Comparison of ENCODE assay signal across 24 mouse cellular contexts in genomic region chr10:45339106-45339505, GRCm38 (mm10). TPM values are rescaled to one million over a fixed set of nuclear protein-coding genes. Genes with fewer than 3 reads are reported as not detected.
DNase-seq lines count a peak whose midpoint lies in the region; ATAC-seq and TF ChIP-seq lines count a peak whose summit lies in the region.
"Had no signal": no experiment of that assay in that cellular context is flagged by ENCODE, and none has a peak within 500 bp of the region (broad histone marks: within the 10 kb centered on the region; RNA-seq: fewer than 3 reads in every experiment).

No protein-coding gene starts in this region.

- 66% methylated on average over 7 of the region's 7 CpGs for WGBS in forebrain, embryonic 14.5 days
- WGBS in forebrain, embryonic 13.5 days, result 72% methylated on average over 7 of the region's 7 CpGs
- 65% methylated on average over 7 of the region's 7 CpGs for WGBS in heart, embryonic 12.5 days
- WGBS in heart, embryonic 15.5 days, result 47% methylated on average over 7 of the region's 7 CpGs
- WGBS in heart, embryonic 10.5 days, result 75% methylated on average over 7 of the region's 7 CpGs

- peaks cover 21% of the 10 kb centered on the region for H3K27me3 ChIP-seq in forebrain, embryonic 14.5 days (replicated peaks; ENCODE audit: control insufficient read depth, insufficient read depth, low read length)
- peaks cover 21% of the 10 kb centered on the region for H3K27me3 ChIP-seq in forebrain, embryonic 13.5 days
- no peaks in the 10 kb centered on the region for H3K27me3 ChIP-seq in heart, embryonic 12.5 days (replicated peaks)
- H3K27me3 ChIP-seq in heart, embryonic 15.5 days, result no peaks in the 10 kb centered on the region
- 0 out of 2 replicates have a peak, but pooled peaks cover 5% of the 10 kb centered on the region for H3K27me3 ChIP-seq in heart, embryonic 10.5 days (ENCODE audit: insufficient read depth, poor library complexity, severe bottlenecking)

- H3K4me2 ChIP-seq in forebrain, embryonic 14.5 days (ENCODE audit: low read length), result no peak overlapping the region
- no peak overlapping the region for H3K4me2 ChIP-seq in forebrain, embryonic 13.5 days
- peak overlapping the region; percentile 40; the same call in 1 of the 2 replicates for H3K4me2 ChIP-seq in heart, embryonic 12.5 days
- H3K4me2 ChIP-seq in heart, embryonic 15.5 days, result peak overlapping the region; percentile 52
- H3K4me2 ChIP-seq: forebrain, embryonic 15.5 days; hindbrain, embryonic 14.5 days had no signal

- intact Hi-C loops in heart, postnatal 36 days (cut with DNase I), result loop anchor here (5.0 kb wide), 1 partner anchor 52 kb away; no protein-coding TSS in a partner anchor

- no peak overlapping the region for H3K4me3 ChIP-seq in forebrain, embryonic 14.5 days (ENCODE audit: low read depth, low read length)
- no peak overlapping the region for H3K4me3 ChIP-seq in forebrain, embryonic 13.5 days
- no peak overlapping the region for H3K4me3 ChIP-seq in heart, embryonic 12.5 days
- H3K4me3 ChIP-seq in heart, embryonic 15.5 days, result peak overlapping the region; percentile 32
- no peak overlapping the region for H3K4me3 ChIP-seq in heart, embryonic 10.5 days
- H3K4me3 ChIP-seq: forebrain, embryonic 10.5 days; forebrain, embryonic 15.5 days; gastrocnemius, adult 2 months had no signal

- no peak overlapping the region for H3K9ac ChIP-seq in forebrain, embryonic 14.5 days (ENCODE audit: low read length)
- no peak overlapping the region for H3K9ac ChIP-seq in forebrain, embryonic 13.5 days
- H3K9ac ChIP-seq in heart, embryonic 12.5 days, result no peak overlapping the region
- H3K9ac ChIP-seq in heart, embryonic 15.5 days, result peak overlapping the region; percentile 28
- H3K9ac ChIP-seq: forebrain, embryonic 15.5 days; hindbrain, embryonic 14.5 days had no signal

- H3K4me1 ChIP-seq in forebrain, embryonic 14.5 days (ENCODE audit: control insufficient read depth, insufficient read depth, low read length), result peaks cover 4% of the 10 kb centered on the region; the same call in 1 of the 2 replicates
- H3K4me1 ChIP-seq in forebrain, embryonic 13.5 days, result 0 out of 2 replicates have a peak, but pooled peaks cover 3% of the 10 kb centered on the region
- H3K4me1 ChIP-seq in heart, embryonic 12.5 days (replicated peaks), result peaks cover 20% of the 10 kb centered on the region
- peaks cover 12% of the 10 kb centered on the region; the same call in 1 of the 2 replicates for H3K4me1 ChIP-seq in heart, embryonic 15.5 days (replicated peaks)
- H3K4me1 ChIP-seq in heart, embryonic 10.5 days, result peaks cover 6% of the 10 kb centered on the region; the same call in 1 of the 2 replicates

- DNase-seq in forebrain, embryonic 14.5 days (ENCODE audit: low spot score), result peak; percentile 61
- DNase-seq in heart, postnatal 36 days, result no peak
- no peak for DNase-seq in heart, embryonic 10.5 days (ENCODE audit: low spot score)
- DNase-seq in brain, embryonic 14.5 days (ENCODE audit: low read depth), result peak; percentile 75
- DNase-seq: adrenal gland, adult 8-10 months; adrenal gland, postnatal 25 days; cerebellum, adult 18-20 months; cerebellum, adult 9-10 months; cerebellum, postnatal 14 days; gastrocnemius, adult 2 months; gastrocnemius, postnatal 14 days; heart, postnatal 4 days; kidney, adult 18-20 months; kidney, adult 9 months had no signal

- no peaks in the 10 kb centered on the region for H3K36me3 ChIP-seq in forebrain, embryonic 14.5 days (ENCODE audit: control insufficient read depth, insufficient read depth, low read length)
- no peaks in the 10 kb centered on the region for H3K36me3 ChIP-seq in forebrain, embryonic 13.5 days (ENCODE audit: poor library complexity, severe bottlenecking)
- peaks cover 44% of the 10 kb centered on the region for H3K36me3 ChIP-seq in heart, embryonic 12.5 days
- peaks cover 19% of the 10 kb centered on the region for H3K36me3 ChIP-seq in heart, embryonic 15.5 days
- H3K36me3 ChIP-seq in heart, embryonic 10.5 days, result peaks cover 43% of the 10 kb centered on the region
- H3K36me3 ChIP-seq: forebrain, embryonic 10.5 days; forebrain, embryonic 15.5 days had no signal

- H3K9me3 ChIP-seq in forebrain, embryonic 14.5 days (replicated peaks; ENCODE audit: control insufficient read depth, low read length), result no peaks in the 10 kb centered on the region
- H3K9me3 ChIP-seq in forebrain, embryonic 13.5 days (replicated peaks), result no peaks in the 10 kb centered on the region
- H3K9me3 ChIP-seq in heart, embryonic 12.5 days (replicated peaks), result peaks cover 3% of the 10 kb centered on the region; the same call in 1 of the 2 replicates
- H3K9me3 ChIP-seq in heart, embryonic 15.5 days (replicated peaks), result no peaks in the 10 kb centered on the region
- peaks cover 2% of the 10 kb centered on the region; the same call in 1 of the 2 replicates for H3K9me3 ChIP-seq in heart, embryonic 10.5 days
- H3K9me3 ChIP-seq: forebrain, embryonic 10.5 days; forebrain, embryonic 15.5 days had no signal

- no peak overlapping the region for H3K27ac ChIP-seq in forebrain, embryonic 14.5 days (ENCODE audit: low read depth, low read length)
- H3K27ac ChIP-seq in forebrain, embryonic 13.5 days, result no peak overlapping the region; the same call in 1 of the 2 replicates
- peak overlapping the region; percentile 5; the same call in 1 of the 2 replicates for H3K27ac ChIP-seq in heart, embryonic 12.5 days (ENCODE audit: poor library complexity, severe bottlenecking)
- H3K27ac ChIP-seq in heart, embryonic 15.5 days, result peak overlapping the region; percentile 54
- H3K27ac ChIP-seq in heart, embryonic 10.5 days, result no peak overlapping the region
- H3K27ac ChIP-seq: forebrain, embryonic 10.5 days; forebrain, embryonic 15.5 days; hindbrain, embryonic 14.5 days; hindbrain, postnatal 0 days had no signal

- peak; percentile 24; the same call in 1 of the 2 replicates for ATAC-seq in forebrain, embryonic 14.5 days
- no peak for ATAC-seq in forebrain, embryonic 13.5 days
- no peak for ATAC-seq in heart, embryonic 12.5 days (ENCODE audit: insufficient number of reproducible peaks, low FRiP score)
- ATAC-seq in heart, embryonic 15.5 days (replicated peaks; ENCODE audit: insufficient number of reproducible peaks, insufficient read depth, low FRiP score, low read depth), result no peak
- ATAC-seq: activated CD4-positive, CD25-positive, alpha-beta regulatory T cell, adult 4 months; forebrain, embryonic 15.5 days; hindbrain, postnatal 0 days; inflammation-experienced regulatory T-cells, adult 6 months; intestine, embryonic 16.5 days had no signal

- TF ChIP-seq CTCF in brain, embryonic 14.5 days (IDR thresholded peaks at IDR 0.05; ENCODE audit: borderline replicate concordance, extremely low read depth, insufficient read depth, insufficient read length), result no peak

- TF ChIP-seq POLR2A in brain, embryonic 14.5 days (IDR thresholded peaks at IDR 0.05; ENCODE audit: borderline replicate concordance, extremely low read depth, insufficient read depth, insufficient read length, poor library complexity, severe bottlenecking), result no peak

RNA-seq across cellular contexts. Expression of gene Bves, which starts 3.5 kb away (rescaled TPM):
- polyA plus RNA-seq in forebrain, embryonic 14.5 days (2014; fragmentation: Nextera tagmentation; extraction: Ambion mirVana), result 0.44 and 0.88 TPM in 2 replicates
- 0.75 and 1.3 TPM in 2 replicates for polyA plus RNA-seq in forebrain, embryonic 13.5 days (2015; fragmentation: Nextera tagmentation; extraction: Ambion mirVana)
- 65.6 and 66.4 TPM in 2 replicates for polyA plus RNA-seq in heart, embryonic 12.5 days (2016; fragmentation: Nextera tagmentation; extraction: Ambion mirVana)
- 10 to 100 TPM; 34.9 to 35.6 TPM for total RNA-seq in heart, postnatal 36 days (2021)
- 93.9 and 117 TPM in 2 replicates for polyA plus RNA-seq in heart, embryonic 15.5 days (2015; fragmentation: Nextera tagmentation; extraction: Ambion mirVana)
- polyA plus RNA-seq in heart, embryonic 10.5 days (2016; fragmentation: Nextera tagmentation; extraction: Ambion mirVana), result 32.6 and 52.1 TPM in 2 replicates
- polyA plus RNA-seq in brain, embryonic 14.5 days (2012; rRNA removed), result 1.6 and 2.6 TPM in 2 replicates
- polyA plus RNA-seq: activated CD4-positive, CD25-positive, alpha-beta regulatory T cell, adult 4 months; inflammation-experienced regulatory T-cells, adult 6 months had no signal

Comparison
In these comparisons a context has a peak if more than half of its experiments do, and no peak if none do; other contexts are left out.
1. H3K27ac ChIP-seq: peak in heart, embryonic 12.5 days (single experiment) and heart, embryonic 15.5 days (single experiment); none in forebrain, embryonic 14.5 days (single experiment), forebrain, embryonic 13.5 days (single experiment) and heart, embryonic 10.5 days (single experiment).
2. DNase-seq: peak in forebrain, embryonic 14.5 days (single experiment) and brain, embryonic 14.5 days (single experiment); none in heart, postnatal 36 days (0 of 2) and heart, embryonic 10.5 days (single experiment).
3. H3K4me2 ChIP-seq: peak in heart, embryonic 12.5 days (single experiment) and heart, embryonic 15.5 days (single experiment); none in forebrain, embryonic 14.5 days (single experiment) and forebrain, embryonic 13.5 days (single experiment).